Mouse (Mus musculus) stomach, embryonic 14.5 days (tissue): Measurements from ENCODE around the gene Gm28845. TPM values are rescaled to one million over a fixed set of nuclear protein-coding genes. Genes with fewer than 3 reads are reported as not detected.

Source experiments
- ATAC-seq: fragments of 200-750 bp; cut with Nextera tagmentation; 2 replicates; pipeline ENCODE4 v1.8.0; 2017; ENCODE audit warnings: low read depth, moderate TSS enrichment; ENCODE audit not compliant: insufficient number of reproducible peaks, insufficient read depth, low FRiP score
- H3K27ac ChIP-seq: fragments of 300-500 bp; sonication (generic); 2 replicates; pipeline ENCODE4 v1.5.1; 2014; ENCODE audit warnings: mild to moderate bottlenecking, low read length, moderate library complexity, mixed read lengths
- H3K27me3 ChIP-seq: fragments of 300-500 bp; sonication (generic); 2 replicates; pipeline ENCODE4 v1.6.1; 2014; ENCODE audit warnings: low read length, control low read depth, mixed read lengths; ENCODE audit not compliant: control insufficient read depth, insufficient read depth
- H3K36me3 ChIP-seq: fragments of 300-500 bp; sonication (generic); 2 replicates; pipeline ENCODE4 v1.6.1; 2014; ENCODE audit warnings: mild to moderate bottlenecking, control low read depth, low read length, moderate library complexity, mixed read lengths; ENCODE audit not compliant: control insufficient read depth, insufficient read depth
- H3K4me1 ChIP-seq: fragments of 300-500 bp; sonication (generic); 2 replicates; pipeline ENCODE4 v1.6.1; 2014; ENCODE audit warnings: low read length, control low read depth, mixed read lengths; ENCODE audit not compliant: control insufficient read depth, insufficient read depth
- H3K4me2 ChIP-seq: fragments of 300-500 bp; sonication (generic); replicated peaks from 2 replicates; pipeline ENCODE4 v1.6.1; 2014; ENCODE audit warnings: low read depth, low read length, control low read depth
- H3K4me3 ChIP-seq: fragments of 300-500 bp; sonication (generic); 2 replicates; pipeline ENCODE4 v1.5.1; 2014; ENCODE audit warnings: low read depth, low read length, control low read depth
- H3K9ac ChIP-seq: fragments of 300-500 bp; sonication (generic); replicated peaks from 2 replicates; pipeline ENCODE4 v1.6.1; 2014; ENCODE audit warnings: low read depth, mild to moderate bottlenecking, control low read depth, low read length, moderate library complexity, mixed read lengths
- H3K9me3 ChIP-seq: fragments of 300-500 bp; sonication (generic); 2 replicates; pipeline ENCODE4 v1.6.1; 2016; ENCODE audit warnings: low read depth, low read length, control low read depth; ENCODE audit not compliant: control insufficient read depth
- WGBS: fragments of 180-500 bp; shearing (Covaris S2); extraction: QIAGEN DNeasy Blood & Tissue Kit; methylation state at CpG from one replicate; pipeline ENCODE4 v1.1.7; 2014; 5-methylcytosine and 5-hydroxymethylcytosine counted together
- polyA plus RNA-seq: library from polyadenylated mRNA; unstranded; fragments of >200 nt; fragmentation: Nextera tagmentation; extraction: Ambion mirVana; gene quantifications from 2 replicates; pipeline ENCODE4 v1.2.1, GENCODE M21; 2014

Gm28845 gene
- polyA plus RNA-seq, result not detected in 2 replicates

- WGBS, result 80% methylated on average over 1 of the region's 1 CpGs
- ATAC-seq, result no peak
Observed at GRCm38 (mm10) chr1:65119438-65119837, at the start of gene Gm28845. Gene Gm28845 (minus strand): TSS chr1:65119558.

DNA sequence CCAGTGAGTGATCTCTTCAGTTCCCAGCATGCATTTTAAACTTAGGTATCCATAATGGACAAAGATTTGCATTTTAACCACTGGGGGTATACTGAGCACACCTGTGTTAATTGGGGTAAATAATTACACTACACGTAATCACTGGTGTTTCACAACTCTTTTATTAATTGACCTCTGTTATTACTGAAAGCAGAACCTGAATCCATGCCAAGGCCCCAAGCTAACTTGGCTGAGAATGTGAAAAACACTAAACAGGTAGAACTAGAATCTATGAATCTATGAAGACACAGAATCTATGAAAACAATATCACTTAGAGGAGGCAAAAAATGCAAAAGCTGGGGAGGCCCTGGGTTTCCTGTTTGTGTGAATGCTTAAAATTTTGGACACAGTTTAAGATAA is 48.1 kb upstream of the Gm28845 start:
- H3K4me1 ChIP-seq, result no peaks in the 10 kb centered on the region
- peaks cover 57% of the 10 kb centered on the region for H3K36me3 ChIP-seq
- no peaks in the 10 kb centered on the region for H3K9me3 ChIP-seq
- H3K9ac ChIP-seq, result no peak overlapping the region
- no peak overlapping the region for H3K27ac ChIP-seq
- H3K4me2 ChIP-seq, result no peak overlapping the region
- no peaks in the 10 kb centered on the region for H3K27me3 ChIP-seq
- no peak overlapping the region for H3K4me3 ChIP-seq
- 93% methylated on average over 1 of the region's 1 CpGs for WGBS
- ATAC-seq, result no peak

More at GRCm38 (mm10) chr1:65119438-65119837, at the start of gene Gm28845:
- Histone ChIP-seq H3K27ac (no peak within 1 kb of the TSS), H3K9me3 (no peaks in the 10 kb centered on the region), H3K4me2 (no peak within 1 kb of the TSS), H3K9ac (no peak within 1 kb of the TSS), H3K36me3 (no peaks in the 10 kb centered on the region), H3K27me3 (no peaks in the 10 kb centered on the region), H3K4me1 (no peaks in the 10 kb centered on the region), H3K4me3 (no peak within 1 kb of the TSS)

DNA sequence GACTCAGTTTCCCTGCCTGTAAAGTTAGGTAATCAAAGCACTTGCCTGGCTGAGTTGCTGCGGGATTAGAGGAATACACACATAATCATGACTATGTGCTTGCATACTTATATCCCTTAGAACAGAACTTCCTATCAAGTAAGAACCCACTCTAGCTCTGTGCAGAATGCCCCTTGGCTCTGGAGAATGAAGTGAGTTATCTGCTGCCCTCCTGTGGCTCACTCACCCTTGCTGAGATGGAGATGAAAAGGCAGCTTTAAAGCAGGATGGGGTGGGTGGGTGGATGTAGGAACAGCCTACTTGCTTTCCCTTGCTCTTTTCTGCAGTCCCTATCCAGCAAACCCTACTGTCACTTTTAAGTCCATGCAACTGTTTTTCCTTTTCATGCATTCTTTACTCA is 42.9 kb upstream of the Gm28845 start:
- Histone ChIP-seq H3K9ac (no peak overlapping the region), H3K9me3 (no peaks in the 10 kb centered on the region), H3K27me3 (no peaks in the 10 kb centered on the region), H3K27ac (no peak overlapping the region), H3K36me3 (peaks cover 67% of the 10 kb centered on the region), H3K4me3 (no peak overlapping the region), H3K4me1 (no peaks in the 10 kb centered on the region), H3K4me2 (no peak overlapping the region)
- no peak for ATAC-seq
- 100% methylated on average over 1 of the region's 1 CpGs for WGBS

DNA sequence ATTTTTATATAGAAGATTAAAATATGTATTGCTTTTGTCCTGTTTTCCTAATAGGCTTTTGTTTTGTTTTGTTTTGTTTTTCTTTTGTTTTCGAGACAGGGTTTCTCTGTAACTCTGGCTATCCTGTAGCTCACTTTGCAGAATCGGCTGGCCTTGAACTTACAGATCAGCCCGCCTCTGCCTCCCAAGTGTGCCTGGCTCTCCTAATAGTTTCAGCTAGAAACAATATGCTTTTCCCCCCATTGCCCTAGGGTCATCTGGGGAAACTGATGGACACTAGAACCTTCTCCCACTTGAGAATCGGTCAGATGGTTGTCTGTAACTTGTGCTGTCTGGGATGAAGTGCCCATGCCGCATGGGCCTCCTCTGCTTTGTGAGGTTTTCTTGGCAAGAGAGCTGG is 36.8 kb upstream of the Gm28845 start:
- H3K4me3 ChIP-seq, result no peak overlapping the region
- no peaks in the 10 kb centered on the region for H3K4me1 ChIP-seq
- H3K4me2 ChIP-seq, result no peak overlapping the region
- 93% methylated on average over 5 of the region's 5 CpGs for WGBS
- no peaks in the 10 kb centered on the region for H3K27me3 ChIP-seq
- no peak overlapping the region for H3K9ac ChIP-seq
- H3K36me3 ChIP-seq, result peaks cover 27% of the 10 kb centered on the region
- H3K9me3 ChIP-seq, result no peaks in the 10 kb centered on the region
- no peak overlapping the region for H3K27ac ChIP-seq
- ATAC-seq, result no peak

DNA sequence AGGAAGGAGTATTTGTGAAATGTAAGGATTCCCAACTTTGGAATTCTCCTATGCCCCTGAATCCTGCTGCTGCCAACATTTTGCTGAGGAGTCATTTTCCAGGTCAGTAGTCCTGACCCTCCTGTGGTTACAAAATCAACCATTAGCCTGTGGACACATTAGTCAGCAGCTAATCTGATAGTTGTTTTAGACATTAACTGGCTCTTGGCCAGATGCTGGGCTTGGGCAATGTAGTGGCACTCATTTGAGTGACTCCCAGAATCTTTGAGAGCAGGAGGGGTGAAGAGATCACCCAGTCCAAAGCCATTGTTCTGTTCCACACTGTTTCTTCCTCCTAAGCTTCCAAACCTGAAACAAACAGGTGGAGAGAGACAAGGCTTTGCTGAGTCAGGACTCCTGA is 35.5 kb upstream of the Gm28845 start:
- H3K9me3 ChIP-seq, result no peaks in the 10 kb centered on the region
- no peak overlapping the region for H3K27ac ChIP-seq
- no peak for ATAC-seq
- H3K27me3 ChIP-seq, result no peaks in the 10 kb centered on the region
- H3K4me1 ChIP-seq, result no peaks in the 10 kb centered on the region
- no peak overlapping the region for H3K4me3 ChIP-seq
- no peak overlapping the region for H3K4me2 ChIP-seq
- peaks cover 15% of the 10 kb centered on the region for H3K36me3 ChIP-seq
- H3K9ac ChIP-seq, result no peak overlapping the region

- no peak for ATAC-seq
- Histone ChIP-seq H3K36me3 (no peaks in the 10 kb centered on the region), H3K4me1 (no peaks in the 10 kb centered on the region), H3K4me2 (no peak overlapping the region), H3K9me3 (no peaks in the 10 kb centered on the region), H3K27ac (no peak overlapping the region), H3K9ac (no peak overlapping the region), H3K27me3 (no peaks in the 10 kb centered on the region), H3K4me3 (no peak overlapping the region)
- 76% methylated on average over 3 of the region's 3 CpGs for WGBS
Observed at GRCm38 (mm10) chr1:65147971-65148370, 28.6 kb upstream of the Gm28845 start.

GRCm38 (mm10) chr1:65147326-65147725 is 28.0 kb upstream of the Gm28845 start:
- Histone ChIP-seq H3K27ac (no peak overlapping the region), H3K9me3 (no peaks in the 10 kb centered on the region), H3K4me3 (no peak overlapping the region), H3K36me3 (no peaks in the 10 kb centered on the region), H3K4me2 (no peak overlapping the region), H3K4me1 (no peaks in the 10 kb centered on the region), H3K27me3 (no peaks in the 10 kb centered on the region), H3K9ac (no peak overlapping the region)
- ATAC-seq, result no peak
- WGBS, result 91% methylated on average over 5 of the region's 5 CpGs

GRCm38 (mm10) chr1:65146601-65147000 is 27.2 kb upstream of the Gm28845 start:
- WGBS, result 35% methylated on average over 2 of the region's 2 CpGs
- Histone ChIP-seq H3K27ac (no peak overlapping the region), H3K9ac (no peak overlapping the region), H3K4me1 (no peaks in the 10 kb centered on the region), H3K4me2 (no peak overlapping the region), H3K27me3 (no peaks in the 10 kb centered on the region), H3K36me3 (no peaks in the 10 kb centered on the region), H3K4me3 (no peak overlapping the region), H3K9me3 (no peaks in the 10 kb centered on the region)
- ATAC-seq, result no peak

DNA sequence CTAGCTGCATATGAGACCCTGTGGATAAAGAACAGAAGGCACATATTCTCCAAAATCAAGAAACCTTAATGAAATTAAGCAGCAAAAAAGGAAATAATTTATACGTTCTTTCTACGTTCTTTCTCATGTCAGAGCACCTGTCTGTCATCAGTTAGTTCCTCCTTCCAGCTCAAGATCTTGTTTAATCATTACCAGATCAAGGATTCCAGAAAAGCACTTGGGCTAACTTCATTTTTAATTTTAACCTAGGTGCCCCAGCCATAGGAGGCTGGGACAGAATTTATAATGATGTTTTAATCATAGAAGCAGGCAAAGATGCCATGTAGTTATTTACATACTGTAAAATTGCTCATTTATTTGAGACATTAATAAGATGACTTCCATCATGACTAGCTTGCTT is 25.4 kb upstream of the Gm28845 start:
- Histone ChIP-seq H3K27me3 (no peaks in the 10 kb centered on the region), H3K4me1 (no peaks in the 10 kb centered on the region), H3K9ac (no peak overlapping the region), H3K4me2 (no peak overlapping the region), H3K27ac (no peak overlapping the region), H3K4me3 (no peak overlapping the region), H3K36me3 (no peaks in the 10 kb centered on the region), H3K9me3 (no peaks in the 10 kb centered on the region)
- WGBS, result 74% methylated on average over 2 of the region's 2 CpGs
- ATAC-seq, result no peak
